Mouse (Mus musculus): ENCODE results near the gene Tmem109. TPM values are rescaled to one million over a fixed set of nuclear protein-coding genes. Genes with fewer than 3 reads are reported as not detected.

The Tmem109 gene
- polyA plus RNA-seq, 1 experiment from 2014 or later: 78.7 TPM

DNA sequence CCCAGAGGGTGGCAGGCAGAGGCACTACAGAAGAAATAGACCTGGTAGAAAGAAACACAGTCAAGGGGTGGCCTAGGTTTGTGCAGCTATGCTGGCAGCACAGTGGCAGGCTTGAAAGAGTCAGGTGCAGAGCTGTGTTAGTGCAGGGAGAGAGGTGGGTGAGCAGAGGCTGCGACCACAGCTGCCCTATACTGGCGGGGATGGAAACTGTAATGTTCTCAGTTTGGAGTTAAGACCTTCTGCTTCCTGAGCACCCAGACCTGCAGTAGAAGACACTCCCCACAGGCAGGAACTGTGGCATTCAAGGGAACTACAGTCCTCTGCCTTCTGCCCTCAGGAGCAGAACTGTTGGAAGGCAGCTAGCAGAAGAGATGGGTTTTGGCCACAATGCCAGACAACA is 33.1 kb upstream of the Tmem109 start:
- Histone ChIP-seq H3K36me3 (ENCODE audit: control insufficient read depth, insufficient read depth, low read length) (no peaks in the 10 kb centered on the region), H3K4me2 (ENCODE audit: low read depth, low read length) (no peak overlapping the region), H3K9me3 (ENCODE audit: control insufficient read depth, low read length) (no peaks in the 10 kb centered on the region), H3K27ac (ENCODE audit: low read length) (no peak overlapping the region), H3K9ac (ENCODE audit: low read depth, low read length) (no peak overlapping the region), H3K27me3 (replicated peaks; ENCODE audit: control insufficient read depth, insufficient read depth, low read length) (no peaks in the 10 kb centered on the region), H3K4me3 (ENCODE audit: low read length) (no peak overlapping the region), H3K4me1 (ENCODE audit: control insufficient read depth, insufficient read depth, low read length) (peaks cover 6% of the 10 kb centered on the region; the same call in 1 of the 2 replicates)
- ATAC-seq: no peak
- 67% methylated on average over 2 of the region's 2 CpGs for WGBS

- 58% methylated on average over 7 of the region's 7 CpGs for WGBS
- H3K4me3 ChIP-seq (ENCODE audit: low read length): no peak overlapping the region
- H3K4me2 ChIP-seq (ENCODE audit: low read depth, low read length): no peak overlapping the region
- no peaks in the 10 kb centered on the region for H3K27me3 ChIP-seq (replicated peaks; ENCODE audit: control insufficient read depth, insufficient read depth, low read length)
- H3K4me1 ChIP-seq (ENCODE audit: control insufficient read depth, insufficient read depth, low read length): peaks cover 9% of the 10 kb centered on the region; the same call in 1 of the 2 replicates
- H3K9ac ChIP-seq (ENCODE audit: low read depth, low read length): no peak overlapping the region
- H3K27ac ChIP-seq (ENCODE audit: low read length): no peak overlapping the region
- H3K9me3 ChIP-seq (ENCODE audit: control insufficient read depth, low read length): no peaks in the 10 kb centered on the region
- no peak for ATAC-seq
- no peaks in the 10 kb centered on the region for H3K36me3 ChIP-seq (ENCODE audit: control insufficient read depth, insufficient read depth, low read length)
These were observed 32.5 kb upstream of the Tmem109 start for GRCm38 (mm10) chr19:10914291-10914690.

DNA sequence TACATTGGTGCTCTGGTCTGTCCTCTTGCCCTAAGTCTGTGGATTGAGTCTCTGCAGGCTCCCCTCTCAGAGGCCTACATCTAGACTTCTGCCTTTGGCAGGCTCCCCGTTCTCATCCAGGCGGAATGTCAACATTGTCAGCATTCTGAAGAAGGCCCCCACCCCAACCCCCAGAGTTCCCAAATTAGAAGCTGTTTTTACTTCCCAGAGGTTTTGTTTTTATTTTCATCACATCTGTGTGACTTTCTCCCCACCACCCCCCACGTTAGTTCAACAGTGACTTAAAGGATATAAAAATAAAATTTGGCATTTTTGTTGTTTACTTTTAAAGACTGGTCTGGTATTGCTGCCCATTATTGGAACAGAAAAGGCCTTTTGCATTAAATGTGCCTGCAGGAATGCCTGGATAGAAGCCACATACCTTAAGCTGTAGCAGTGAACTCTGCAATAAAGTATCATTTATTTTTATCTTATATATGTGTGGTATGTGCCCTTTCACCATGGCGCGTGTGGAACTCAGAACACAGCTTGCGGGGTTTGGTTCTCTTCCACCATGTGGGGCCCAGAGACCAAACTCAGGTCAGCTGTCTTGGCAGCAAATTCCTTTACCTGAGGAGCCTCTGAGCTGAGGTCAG is 27.4 kb upstream of the Tmem109 start:
- Histone ChIP-seq H3K27ac (ENCODE audit: low read length) (peak overlapping the region; percentile 81), H3K4me3 (ENCODE audit: low read length) (no peak overlapping the region), H3K9ac (ENCODE audit: low read depth, low read length) (no peak overlapping the region; the same call in 1 of the 2 replicates), H3K27me3 (replicated peaks; ENCODE audit: control insufficient read depth, insufficient read depth, low read length) (no peaks in the 10 kb centered on the region), H3K9me3 (ENCODE audit: control insufficient read depth, low read length) (no peaks in the 10 kb centered on the region), H3K4me2 (ENCODE audit: low read depth, low read length) (no peak overlapping the region), H3K4me1 (ENCODE audit: control insufficient read depth, insufficient read depth, low read length) (peaks cover 31% of the 10 kb centered on the region), H3K36me3 (ENCODE audit: control insufficient read depth, insufficient read depth, low read length) (peaks cover 14% of the 10 kb centered on the region; the same call in 1 of the 2 replicates)
- WGBS: 49% methylated on average over 6 of the region's 6 CpGs
- peak; percentile 61 for ATAC-seq

DNA sequence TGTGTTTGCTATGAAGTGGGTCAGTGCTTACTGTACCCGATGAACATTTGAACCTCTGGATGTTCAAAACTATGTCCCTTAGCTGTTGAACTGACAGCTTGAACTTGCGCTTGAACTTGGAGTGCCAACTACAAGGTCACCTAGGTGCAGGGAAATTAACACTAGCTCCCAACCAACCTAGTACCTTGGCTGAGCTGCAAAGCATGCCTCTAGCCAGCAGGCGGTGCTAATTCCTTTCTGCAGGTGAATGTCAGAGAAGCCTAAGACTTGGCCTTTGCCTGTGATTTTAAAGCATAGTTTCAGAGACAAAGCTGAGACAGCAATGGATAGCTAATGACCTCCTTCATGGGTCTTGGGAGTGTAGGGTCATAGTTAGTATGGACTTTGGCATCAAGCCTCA is 26.1 kb upstream of the Tmem109 start:
- WGBS: 53% methylated on average over 3 of the region's 3 CpGs
- H3K4me3 ChIP-seq (ENCODE audit: low read length): no peak overlapping the region
- H3K4me1 ChIP-seq (ENCODE audit: control insufficient read depth, insufficient read depth, low read length): peaks cover 32% of the 10 kb centered on the region
- 0 out of 2 replicates have a peak overlapping the region, but pooled peaks have one; percentile 81 for H3K27ac ChIP-seq (ENCODE audit: low read length)
- H3K4me2 ChIP-seq (ENCODE audit: low read depth, low read length): no peak overlapping the region
- no peak overlapping the region for H3K9ac ChIP-seq (ENCODE audit: low read depth, low read length)
- no peak for ATAC-seq
- no peaks in the 10 kb centered on the region for H3K9me3 ChIP-seq (ENCODE audit: control insufficient read depth, low read length)
- peaks cover 17% of the 10 kb centered on the region; the same call in 1 of the 2 replicates for H3K36me3 ChIP-seq (ENCODE audit: control insufficient read depth, insufficient read depth, low read length)
- H3K27me3 ChIP-seq (replicated peaks; ENCODE audit: control insufficient read depth, insufficient read depth, low read length): no peaks in the 10 kb centered on the region

- 44% methylated on average over 5 of the region's 5 CpGs for WGBS
These were observed 23.9 kb upstream of the Tmem109 start for GRCm38 (mm10) chr19:10905728-10906000.

GRCm38 (mm10) chr19:10904927-10905727 is 23.3 kb upstream of the Tmem109 start:
- H3K27me3 ChIP-seq (replicated peaks; ENCODE audit: control insufficient read depth, insufficient read depth, low read length): no peaks in the 10 kb centered on the region
- peak; percentile 77 for ATAC-seq
- peaks cover 26% of the 10 kb centered on the region for H3K4me1 ChIP-seq (ENCODE audit: control insufficient read depth, insufficient read depth, low read length)
- peak overlapping the region; percentile 46 for H3K9ac ChIP-seq (ENCODE audit: low read depth, low read length)
- H3K27ac ChIP-seq (ENCODE audit: low read length): peak overlapping the region; percentile 93
- H3K4me3 ChIP-seq (ENCODE audit: low read length): no peak overlapping the region
- no peaks in the 10 kb centered on the region for H3K9me3 ChIP-seq (ENCODE audit: control insufficient read depth, low read length)
- peak overlapping the region; percentile 25; the same call in 1 of the 2 replicates for H3K4me2 ChIP-seq (ENCODE audit: low read depth, low read length)
- WGBS: 33% methylated on average over 7 of the region's 7 CpGs
- H3K36me3 ChIP-seq (ENCODE audit: control insufficient read depth, insufficient read depth, low read length): peaks cover 32% of the 10 kb centered on the region; the same call in 1 of the 2 replicates

More at GRCm38 (mm10) chr19:10905728-10906000, 23.9 kb upstream of the Tmem109 start:
- H3K9me3 ChIP-seq (ENCODE audit: control insufficient read depth, low read length): no peaks in the 10 kb centered on the region
- H3K27ac ChIP-seq (ENCODE audit: low read length): peak overlapping the region; percentile 93
- peaks cover 26% of the 10 kb centered on the region for H3K4me1 ChIP-seq (ENCODE audit: control insufficient read depth, insufficient read depth, low read length)
- H3K27me3 ChIP-seq (replicated peaks; ENCODE audit: control insufficient read depth, insufficient read depth, low read length): no peaks in the 10 kb centered on the region
- H3K9ac ChIP-seq (ENCODE audit: low read depth, low read length): peak overlapping the region; percentile 46
- peak overlapping the region; percentile 25; the same call in 1 of the 2 replicates for H3K4me2 ChIP-seq (ENCODE audit: low read depth, low read length)
- H3K4me3 ChIP-seq (ENCODE audit: low read length): no peak overlapping the region
- peaks cover 27% of the 10 kb centered on the region; the same call in 1 of the 2 replicates for H3K36me3 ChIP-seq (ENCODE audit: control insufficient read depth, insufficient read depth, low read length)
- 0 out of 2 replicates have a peak, but pooled peaks have one; percentile 14 for ATAC-seq

GRCm38 (mm10) chr19:10904512-10904911 is 22.7 kb upstream of the Tmem109 start:
- H3K27ac ChIP-seq (ENCODE audit: low read length): peak overlapping the region; percentile 74
- H3K27me3 ChIP-seq (replicated peaks; ENCODE audit: control insufficient read depth, insufficient read depth, low read length): no peaks in the 10 kb centered on the region
- peaks cover 24% of the 10 kb centered on the region for H3K4me1 ChIP-seq (ENCODE audit: control insufficient read depth, insufficient read depth, low read length)
- WGBS: 59% methylated on average over 5 of the region's 5 CpGs
- H3K9ac ChIP-seq (ENCODE audit: low read depth, low read length): 0 out of 2 replicates have a peak overlapping the region, but pooled peaks have one; percentile 24
- no peak overlapping the region for H3K4me2 ChIP-seq (ENCODE audit: low read depth, low read length)
- no peaks in the 10 kb centered on the region for H3K9me3 ChIP-seq (ENCODE audit: control insufficient read depth, low read length)
- H3K4me3 ChIP-seq (ENCODE audit: low read length): no peak overlapping the region
- no peak for ATAC-seq
- H3K36me3 ChIP-seq (ENCODE audit: control insufficient read depth, insufficient read depth, low read length): peaks cover 33% of the 10 kb centered on the region; the same call in 1 of the 2 replicates

DNA sequence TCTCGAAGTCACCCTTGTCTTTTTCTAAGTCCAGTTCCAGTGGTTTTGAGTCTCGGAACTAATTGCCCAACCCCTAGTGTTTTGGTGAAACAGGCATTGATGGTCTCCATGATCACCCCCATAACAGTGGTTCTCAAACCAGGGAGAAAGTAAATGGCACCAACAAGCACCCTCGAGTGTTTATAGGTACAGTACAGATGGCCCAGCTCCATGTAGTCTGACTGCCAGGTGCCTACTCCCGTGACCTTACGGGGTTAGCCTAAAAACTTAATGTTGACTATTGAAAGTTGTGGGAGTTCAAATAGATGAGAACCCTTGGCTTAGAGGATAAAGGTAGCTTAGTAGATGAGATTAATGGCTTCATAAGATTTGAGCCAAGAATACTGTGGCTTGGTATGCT is 19.2 kb upstream of the Tmem109 start:
- no peak for ATAC-seq
- Histone ChIP-seq H3K4me1 (ENCODE audit: control insufficient read depth, insufficient read depth, low read length) (peaks cover 32% of the 10 kb centered on the region), H3K4me2 (ENCODE audit: low read depth, low read length) (no peak overlapping the region), H3K27ac (ENCODE audit: low read length) (no peak overlapping the region), H3K4me3 (ENCODE audit: low read length) (no peak overlapping the region), H3K36me3 (ENCODE audit: control insufficient read depth, insufficient read depth, low read length) (peaks cover 32% of the 10 kb centered on the region), H3K27me3 (replicated peaks; ENCODE audit: control insufficient read depth, insufficient read depth, low read length) (no peaks in the 10 kb centered on the region), H3K9ac (ENCODE audit: low read depth, low read length) (no peak overlapping the region), H3K9me3 (ENCODE audit: control insufficient read depth, low read length) (no peaks in the 10 kb centered on the region)
- 92% methylated on average over 5 of the region's 5 CpGs for WGBS

DNA sequence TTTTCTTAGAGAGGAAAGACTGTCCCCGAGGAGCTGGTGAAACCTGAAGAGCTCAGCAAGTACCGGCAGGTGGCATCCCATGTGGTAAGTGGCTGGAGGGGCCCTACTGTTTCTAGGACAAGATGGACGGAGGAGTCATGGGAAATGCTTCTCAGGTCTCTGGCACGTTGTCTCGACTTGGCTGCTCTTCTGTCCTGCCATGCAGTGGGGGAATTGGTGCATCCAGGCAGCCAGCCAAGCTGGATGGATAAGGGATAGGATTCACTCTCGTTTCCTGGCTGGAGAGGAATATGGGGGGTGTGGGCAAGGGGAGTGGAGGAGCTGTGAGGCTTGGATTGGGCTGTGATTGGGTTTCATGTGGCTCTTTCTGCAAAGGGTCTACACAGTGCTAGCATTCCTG is 18.5 kb upstream of the Tmem109 start:
- H3K27me3 ChIP-seq (replicated peaks; ENCODE audit: control insufficient read depth, insufficient read depth, low read length): no peaks in the 10 kb centered on the region
- H3K4me3 ChIP-seq (ENCODE audit: low read length): no peak overlapping the region
- no peaks in the 10 kb centered on the region for H3K9me3 ChIP-seq (ENCODE audit: control insufficient read depth, low read length)
- 74% methylated on average over 6 of the region's 6 CpGs for WGBS
- ATAC-seq: no peak
- peaks cover 31% of the 10 kb centered on the region for H3K36me3 ChIP-seq (ENCODE audit: control insufficient read depth, insufficient read depth, low read length)
- no peak overlapping the region for H3K4me2 ChIP-seq (ENCODE audit: low read depth, low read length)
- H3K27ac ChIP-seq (ENCODE audit: low read length): no peak overlapping the region
- peaks cover 26% of the 10 kb centered on the region for H3K4me1 ChIP-seq (ENCODE audit: control insufficient read depth, insufficient read depth, low read length)
- H3K9ac ChIP-seq (ENCODE audit: low read depth, low read length): no peak overlapping the region
